11 mouse cellular contexts compared by ENCODE assay signal in genomic region chr13:56163751-56164150, GRCm38 (mm10). TPM values are rescaled to one million over a fixed set of nuclear protein-coding genes. Genes with fewer than 3 reads are reported as not detected.
A peak's percentile ranks its signal among the peaks of the same experiment; 100 is the strongest.
DNase-seq lines count a peak whose midpoint lies in the region; ATAC-seq and TF ChIP-seq lines count a peak whose summit lies in the region.
"Had no signal": no experiment of that assay in that cellular context is flagged by ENCODE, and none has a peak within 500 bp of the region (broad histone marks: within the 10 kb centered on the region; RNA-seq: fewer than 3 reads in every experiment).

No protein-coding gene starts in this region.

- H3K4me1 ChIP-seq in embryonic facial prominence, embryonic 15.5 days: peaks cover 48% of the 10 kb centered on the region
- peaks cover 35% of the 10 kb centered on the region for H3K4me1 ChIP-seq in heart, embryonic 16.5 days (ENCODE audit: control insufficient read depth, insufficient read depth, low read length)
- no peaks in the 10 kb centered on the region; the same call in 1 of the 2 replicates for H3K4me1 ChIP-seq in lung, postnatal 0 days (ENCODE audit: insufficient read depth, low read depth, low read length)

- H3K9me3 ChIP-seq in embryonic facial prominence, embryonic 15.5 days (replicated peaks): no peaks in the 10 kb centered on the region
- H3K9me3 ChIP-seq in heart, embryonic 16.5 days (replicated peaks; ENCODE audit: control insufficient read depth, low read length): no peaks in the 10 kb centered on the region
- no peaks in the 10 kb centered on the region for H3K9me3 ChIP-seq in lung, postnatal 0 days (ENCODE audit: low read length)
- H3K9me3 ChIP-seq: heart, embryonic 13.5 days had no signal

- H3K27ac ChIP-seq in embryonic facial prominence, embryonic 15.5 days (replicated peaks): peak overlapping the region; percentile 72; the same call in 1 of the 2 replicates
- H3K27ac ChIP-seq in heart, embryonic 16.5 days (ENCODE audit: low read length): peak overlapping the region; percentile 31; the same call in 1 of the 2 replicates
- no peak overlapping the region for H3K27ac ChIP-seq in lung, postnatal 0 days (ENCODE audit: low read length)
- no peak overlapping the region for H3K27ac ChIP-seq in layer of hippocampus, adult 2 months
- H3K27ac ChIP-seq: heart, embryonic 13.5 days had no signal

- no peak overlapping the region for H3K4me3 ChIP-seq in embryonic facial prominence, embryonic 15.5 days (replicated peaks)
- no peak overlapping the region for H3K4me3 ChIP-seq in heart, embryonic 16.5 days (ENCODE audit: low read length)
- H3K4me3 ChIP-seq in lung, postnatal 0 days (ENCODE audit: low read depth, low read length): no peak overlapping the region
- no peak overlapping the region for H3K4me3 ChIP-seq in layer of hippocampus, adult 2 months
- H3K4me3 ChIP-seq: heart, embryonic 13.5 days had no signal

- DNase-seq in kidney, postnatal 4 days: peak; percentile 52 to 63
- no peak for DNase-seq in kidney, postnatal 36 days
- peak; percentile 72 for DNase-seq in lung, postnatal 0 days (ENCODE audit: low spot score)
- no peak for DNase-seq in spleen, postnatal 36 days (ENCODE audit: low spot score in 2 of 2)
- no peak for DNase-seq in layer of hippocampus, adult 2 months (ENCODE audit: low spot score in 2 of 2)
- DNase-seq in thymus, adult 18-20 months: no peak
- DNase-seq: kidney, adult 9 months had no signal

- peak; percentile 48 for ATAC-seq in embryonic facial prominence, embryonic 15.5 days (ENCODE audit: insufficient number of reproducible peaks, low FRiP score, low TSS enrichment, low read depth)
- peak; percentile 30 for ATAC-seq in heart, embryonic 16.5 days (replicated peaks; ENCODE audit: extremely low read depth, insufficient read depth, low FRiP score)
- ATAC-seq in lung, postnatal 0 days: peak; percentile 74

- no peak overlapping the region for H3K4me2 ChIP-seq in embryonic facial prominence, embryonic 15.5 days (replicated peaks)
- H3K4me2 ChIP-seq in heart, embryonic 16.5 days (ENCODE audit: low read depth, low read length): no peak overlapping the region
- H3K4me2 ChIP-seq in lung, postnatal 0 days (replicated peaks; ENCODE audit: low read depth, low read length): no peak overlapping the region
- H3K4me2 ChIP-seq: heart, embryonic 13.5 days; liver, embryonic 11.5 days had no signal

- TF ChIP-seq CTCF in lung, postnatal 0 days (IDR thresholded peaks at IDR 0.05): no peak
- no peak for TF ChIP-seq CTCF in layer of hippocampus, adult 2 months (conservative IDR thresholded peaks at IDR 0.05)

- WGBS in embryonic facial prominence, embryonic 15.5 days: 38% methylated on average over 6 of the region's 6 CpGs
- 28% methylated on average over 6 of the region's 6 CpGs for WGBS in heart, embryonic 16.5 days
- 28% methylated on average over 6 of the region's 6 CpGs for WGBS in lung, postnatal 0 days

- H3K36me3 ChIP-seq in embryonic facial prominence, embryonic 15.5 days: no peaks in the 10 kb centered on the region
- no peaks in the 10 kb centered on the region for H3K36me3 ChIP-seq in heart, embryonic 16.5 days (ENCODE audit: control insufficient read depth, insufficient read depth)
- no peaks in the 10 kb centered on the region for H3K36me3 ChIP-seq in lung, postnatal 0 days (ENCODE audit: insufficient read depth, low read length)
- H3K36me3 ChIP-seq: heart, embryonic 13.5 days had no signal

- H3K27me3 ChIP-seq in embryonic facial prominence, embryonic 15.5 days: no peaks in the 10 kb centered on the region
- H3K27me3 ChIP-seq in heart, embryonic 16.5 days (ENCODE audit: control insufficient read depth, insufficient read depth, low read length): 0 out of 2 replicates have a peak, but pooled peaks cover 2% of the 10 kb centered on the region
- H3K27me3 ChIP-seq in lung, postnatal 0 days (replicated peaks; ENCODE audit: insufficient read depth, low read length): no peaks in the 10 kb centered on the region

- H3K9ac ChIP-seq in embryonic facial prominence, embryonic 15.5 days: no peak overlapping the region
- no peak overlapping the region for H3K9ac ChIP-seq in heart, embryonic 16.5 days (ENCODE audit: low read length)
- H3K9ac ChIP-seq in lung, postnatal 0 days (replicated peaks; ENCODE audit: low read depth): no peak overlapping the region
- H3K9ac ChIP-seq: heart, embryonic 13.5 days had no signal

- peak; percentile 11; the same call in 1 of the 2 replicates for TF ChIP-seq EP300 in lung, postnatal 0 days (IDR thresholded peaks at IDR 0.05)

RNA-seq across cellular contexts. Expression of gene Tifab, which starts 14.9 kb away (rescaled TPM):
- polyA plus RNA-seq in embryonic facial prominence, embryonic 15.5 days (2015; fragmentation: Nextera tagmentation; extraction: Ambion mirVana): 3.4 and 3.7 TPM in 2 replicates
- 1.4 and 2.3 TPM in 2 replicates for polyA plus RNA-seq in heart, embryonic 16.5 days (2015; fragmentation: Nextera tagmentation; extraction: Ambion mirVana)
- 4.8 and 6.6 TPM in 2 replicates for polyA plus RNA-seq in lung, postnatal 0 days (2015; fragmentation: Nextera tagmentation; extraction: Ambion mirVana)
- 1 to 10 TPM; 1.7 to 1.8 TPM for total RNA-seq in layer of hippocampus, adult 2 months (2021)

RNA-seq across cellular contexts. Expression of gene H2afy, which starts 27.6 kb away (rescaled TPM):
- polyA plus RNA-seq in embryonic facial prominence, embryonic 15.5 days (2015; fragmentation: Nextera tagmentation; extraction: Ambion mirVana): 275 and 292 TPM in 2 replicates
- 114 and 120 TPM in 2 replicates for polyA plus RNA-seq in heart, embryonic 16.5 days (2015; fragmentation: Nextera tagmentation; extraction: Ambion mirVana)
- 126 and 138 TPM in 2 replicates for polyA plus RNA-seq in lung, postnatal 0 days (2015; fragmentation: Nextera tagmentation; extraction: Ambion mirVana)
- total RNA-seq in layer of hippocampus, adult 2 months (2021): 100 to 1,000 TPM; 118 to 122 TPM

Comparison
In these comparisons a context has a peak if more than half of its experiments do, and no peak if none do; other contexts are left out.
1. DNase-seq: peak in kidney, postnatal 4 days (2 of 2) and lung, postnatal 0 days (single experiment); none in kidney, postnatal 36 days (0 of 2), spleen, postnatal 36 days (0 of 2), layer of hippocampus, adult 2 months (0 of 2) and thymus, adult 18-20 months (0 of 2).
2. H3K27ac ChIP-seq: peak in embryonic facial prominence, embryonic 15.5 days (single experiment) and heart, embryonic 16.5 days (single experiment); none in lung, postnatal 0 days (single experiment) and layer of hippocampus, adult 2 months (single experiment).
3. Peak in every context shown above with its lines, with median percentiles within 50 percentile points of each other: ATAC-seq.